Mouse (Mus musculus): ENCODE results near the gene 1700001L19Rik.

1700001L19Rik gene

DNA sequence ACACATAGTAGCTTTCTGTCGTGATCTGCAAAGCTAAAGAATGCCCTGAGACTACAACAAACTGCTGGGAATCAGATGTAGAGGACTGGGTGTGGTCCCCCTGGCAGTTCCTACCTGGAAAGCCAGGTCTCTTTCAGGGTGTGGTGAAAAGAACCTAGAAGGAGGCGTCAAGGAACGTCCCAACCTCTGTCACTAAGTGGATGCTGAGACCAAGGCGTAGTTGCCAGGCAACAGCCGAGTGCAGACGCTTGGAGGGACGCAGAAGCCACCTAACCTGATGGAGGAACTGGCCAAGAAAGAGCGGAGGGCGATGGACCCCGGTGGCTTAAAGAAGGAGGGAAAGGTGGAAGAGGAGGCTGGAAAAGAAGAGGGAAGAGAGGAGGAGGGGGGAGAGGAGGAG is at the start of gene 1700001L19Rik:
Gene 1700001L19Rik, plus strand, starts transcription at position 223 of the 400 bp plus-strand sequence.
- DNase-seq, result no peak

DNA sequence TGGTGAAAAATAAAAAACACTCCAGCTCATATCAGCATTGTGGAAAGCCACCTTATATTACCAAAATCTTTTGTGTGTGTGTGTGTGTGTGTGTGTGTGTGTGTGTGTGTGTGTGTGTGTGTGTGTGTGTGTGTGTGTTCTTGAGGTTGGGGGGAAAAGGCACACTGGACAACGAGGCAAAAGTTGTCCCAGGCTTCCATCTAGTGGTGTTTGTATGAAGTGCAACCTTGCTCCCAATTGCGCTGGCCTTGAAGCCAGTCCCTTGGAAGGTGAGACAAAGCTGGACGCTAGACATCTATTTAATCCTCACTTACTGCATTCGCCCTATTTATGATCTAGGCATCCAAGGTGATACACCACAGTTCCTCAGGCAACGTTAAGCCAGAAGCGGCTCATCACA is 43.8 kb upstream of the 1700001L19Rik start:
- DNase-seq, result peak; percentile 22

DNA sequence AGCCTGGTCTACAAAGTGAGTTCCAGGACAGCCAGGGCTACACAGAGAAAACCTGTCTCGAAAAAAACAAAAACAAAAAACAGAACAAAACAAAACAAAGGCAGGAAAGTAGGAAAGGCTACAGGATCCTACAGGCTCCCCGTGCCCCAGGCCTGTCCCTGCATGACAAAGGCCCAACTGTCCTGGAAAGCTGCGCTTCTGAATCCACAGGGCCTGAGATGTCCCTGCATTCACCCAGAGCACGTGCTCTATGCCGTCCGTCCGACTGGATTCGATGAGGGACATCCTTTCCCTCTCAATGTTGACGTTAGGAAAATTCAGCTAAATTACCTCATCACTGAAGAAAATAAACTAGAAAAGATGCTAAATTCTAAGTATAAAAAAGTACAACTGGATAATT is 29.1 kb upstream of the 1700001L19Rik start:
- DNase-seq, result no peak

DNA sequence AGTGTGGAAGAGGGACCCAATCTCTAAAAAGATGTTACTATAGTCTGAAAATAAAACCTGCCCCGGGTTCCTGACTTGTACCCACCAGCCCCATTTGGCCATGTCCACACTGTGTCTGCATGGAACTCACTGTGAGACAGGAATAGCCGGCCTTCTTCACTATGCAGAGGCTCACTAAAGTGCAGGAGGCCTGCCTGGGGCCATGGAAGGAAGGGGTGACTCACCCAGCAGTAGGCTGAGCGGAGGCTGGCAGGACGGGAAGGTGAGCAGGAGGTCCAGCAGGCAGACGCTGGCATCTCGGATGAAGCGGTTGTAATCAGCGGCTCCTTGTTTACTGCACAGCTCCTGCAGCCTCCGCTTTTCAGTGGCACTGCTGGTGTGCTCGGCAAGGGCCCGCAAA is 28.7 kb upstream of the 1700001L19Rik start:
- DNase-seq, result no peak

DNA sequence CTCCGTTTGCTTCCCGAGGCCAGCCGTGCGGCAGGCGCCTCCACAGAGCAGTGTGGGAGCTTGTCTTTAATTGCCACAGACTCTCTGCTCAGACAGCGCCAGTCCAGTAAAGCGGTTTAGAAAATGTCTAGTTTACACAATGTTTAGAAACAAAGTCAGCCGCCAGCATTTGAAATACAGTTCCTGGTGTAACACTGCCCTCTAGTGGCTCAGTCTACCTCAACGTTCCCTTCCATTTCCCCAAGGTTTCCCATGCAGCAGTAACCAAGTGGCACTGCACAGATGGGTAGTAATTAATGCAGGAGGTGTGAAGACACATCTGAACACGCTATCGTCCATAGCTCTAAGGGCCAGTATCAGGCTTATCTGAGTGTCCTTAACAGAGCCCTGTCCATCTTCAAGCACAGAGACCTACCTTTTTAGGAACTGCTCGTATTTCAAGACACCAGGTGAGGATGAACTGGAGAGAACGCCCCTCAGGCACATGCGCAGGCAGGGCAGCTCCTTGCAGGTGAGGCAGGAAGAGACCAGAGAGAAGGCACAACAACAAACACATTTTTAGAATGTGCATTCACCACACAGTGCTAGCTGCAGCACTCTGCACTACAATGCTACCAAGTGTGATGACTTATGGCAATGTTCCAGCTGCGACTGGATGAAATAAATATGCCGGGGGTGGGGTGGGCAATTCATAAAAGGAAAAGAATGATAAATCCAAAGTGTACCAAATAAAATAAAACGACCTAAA is 27.5 kb upstream of the 1700001L19Rik start:
- peak; percentile 77 for DNase-seq

DNA sequence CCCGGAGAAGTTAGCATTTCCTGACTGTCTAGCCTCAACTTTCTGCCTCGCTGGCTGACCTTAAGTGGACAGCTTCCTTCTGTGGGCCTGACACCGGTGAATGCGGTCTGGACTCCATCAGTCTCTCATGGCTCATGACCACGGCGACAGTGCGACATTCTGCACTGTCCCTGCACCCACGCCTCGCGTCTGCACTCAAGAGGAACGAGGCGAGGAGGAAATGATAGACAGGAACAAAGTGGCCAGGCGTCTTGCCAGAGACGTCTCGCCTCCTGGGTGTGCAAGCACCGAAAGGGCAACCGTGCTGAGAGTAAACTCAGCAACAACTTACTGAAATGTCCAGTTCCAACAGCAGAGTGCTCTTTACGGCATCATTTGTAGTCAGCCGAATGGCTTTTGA is 25.0 kb upstream of the 1700001L19Rik start:
- peak; percentile 26 for DNase-seq

DNA sequence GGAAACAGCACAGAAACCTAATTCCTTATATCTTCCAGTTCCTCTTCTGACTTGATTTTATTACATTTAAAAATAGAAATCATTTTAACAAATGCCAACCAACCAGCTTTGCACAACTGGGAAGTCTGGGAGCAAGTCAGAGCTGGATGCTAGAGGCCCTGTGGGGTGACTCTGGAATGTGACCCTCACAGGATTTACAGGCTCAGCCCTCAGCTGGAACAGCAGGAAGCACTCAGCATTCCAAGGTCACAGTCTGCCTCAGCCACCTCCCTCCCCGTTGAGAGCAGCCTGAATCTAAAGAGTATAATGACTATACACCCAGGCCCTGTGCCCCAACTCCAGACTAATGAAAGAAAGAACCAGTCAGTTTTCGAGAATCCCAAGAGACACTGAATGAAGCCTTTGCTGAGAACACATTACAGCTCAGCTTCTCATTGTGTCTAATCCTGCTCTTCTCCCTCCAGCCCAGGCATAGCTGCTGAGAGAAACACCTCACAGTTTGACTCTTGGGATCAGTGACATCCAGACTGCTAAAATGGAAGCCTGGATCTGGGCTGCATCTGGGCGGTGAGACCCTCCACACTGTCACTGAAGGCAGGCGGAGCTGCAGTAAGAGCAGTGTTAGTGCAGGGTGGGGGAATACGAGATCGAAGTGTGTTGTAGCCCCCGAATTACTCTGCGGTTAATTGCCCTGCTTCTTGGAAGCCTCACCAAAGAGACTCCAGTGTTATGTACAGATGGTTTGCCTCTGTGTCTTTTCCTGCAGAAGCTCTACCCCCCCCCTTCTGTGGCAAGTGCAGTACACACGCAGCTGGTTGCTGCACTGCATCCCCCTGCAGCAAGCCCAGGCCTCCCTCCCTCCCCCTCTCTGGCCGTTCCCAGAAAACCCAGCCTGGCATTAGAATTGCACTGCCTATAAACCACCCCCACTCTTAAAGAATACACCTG is 24.0 kb upstream of the 1700001L19Rik start:
- DNase-seq, result peak; percentile 82

DNA sequence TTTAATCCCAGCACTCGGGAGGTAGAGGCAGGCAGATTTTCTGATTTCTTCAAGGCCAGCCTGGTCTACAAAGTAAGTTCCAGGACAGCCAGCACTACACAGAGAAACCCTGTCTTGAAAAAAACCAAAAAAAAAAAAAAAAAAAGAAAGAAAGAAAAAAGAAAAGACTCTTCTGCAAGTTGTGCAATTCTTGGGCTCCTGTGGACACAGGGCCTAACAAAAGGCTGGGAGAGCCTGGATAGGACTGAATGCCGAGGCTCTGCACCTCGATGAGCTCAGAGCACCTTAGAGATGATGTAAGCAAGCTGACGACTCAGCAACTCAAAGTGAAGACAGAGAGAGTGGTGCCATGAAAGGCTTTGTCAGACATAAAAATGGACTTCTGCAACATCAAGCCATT is 22.8 kb upstream of the 1700001L19Rik start:
- no peak for DNase-seq

DNA sequence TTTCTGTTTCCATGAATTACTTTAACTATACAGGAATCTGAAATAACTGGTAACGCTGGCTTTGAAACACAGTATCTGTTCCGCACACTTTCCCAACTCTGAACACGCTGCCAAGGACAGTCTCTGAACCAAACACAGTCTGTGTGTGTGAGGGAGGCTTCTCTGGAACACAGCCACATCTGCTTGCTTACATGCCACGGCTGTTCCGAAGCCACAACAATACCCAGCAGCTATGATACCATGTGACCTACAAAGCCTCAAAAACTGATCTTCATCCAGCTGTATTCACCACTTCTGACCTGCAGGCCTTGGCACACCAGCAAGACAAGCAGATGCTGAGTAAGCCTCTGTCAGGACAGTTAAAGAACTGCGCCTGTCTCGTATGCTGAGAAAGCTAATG is 19.3 kb upstream of the 1700001L19Rik start:
- DNase-seq, result peak; percentile 36

DNA sequence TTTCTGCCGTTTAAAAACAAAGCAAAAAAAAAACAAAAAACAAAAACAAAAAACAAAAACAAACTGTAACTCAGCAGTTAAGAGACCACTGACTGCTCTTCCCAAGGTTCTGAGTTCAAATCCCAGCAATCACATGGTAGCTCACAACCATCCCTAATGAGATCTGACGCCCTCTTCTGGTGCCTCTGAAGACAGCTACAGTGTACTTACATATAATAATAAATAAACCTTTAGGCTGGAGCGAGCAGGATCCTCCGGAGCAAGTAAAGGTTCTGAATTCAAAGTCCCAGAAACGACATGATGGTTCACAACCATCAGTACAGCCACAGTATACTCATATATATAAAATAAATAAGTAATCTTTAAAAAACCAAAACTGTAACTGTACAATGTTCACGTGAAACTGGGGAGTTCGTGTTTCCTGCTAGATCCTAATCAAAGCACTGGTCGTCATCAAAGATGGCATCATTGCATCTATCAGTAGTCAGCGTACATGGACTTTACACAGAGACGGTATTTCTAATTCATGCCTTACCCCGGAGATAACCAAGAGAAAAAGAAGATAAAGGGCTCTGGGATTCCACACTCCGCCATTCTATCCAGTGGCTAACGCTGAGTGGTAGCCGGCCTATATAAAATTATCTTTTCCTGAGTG is 16.0 kb upstream of the 1700001L19Rik start:
- no peak for DNase-seq

DNA sequence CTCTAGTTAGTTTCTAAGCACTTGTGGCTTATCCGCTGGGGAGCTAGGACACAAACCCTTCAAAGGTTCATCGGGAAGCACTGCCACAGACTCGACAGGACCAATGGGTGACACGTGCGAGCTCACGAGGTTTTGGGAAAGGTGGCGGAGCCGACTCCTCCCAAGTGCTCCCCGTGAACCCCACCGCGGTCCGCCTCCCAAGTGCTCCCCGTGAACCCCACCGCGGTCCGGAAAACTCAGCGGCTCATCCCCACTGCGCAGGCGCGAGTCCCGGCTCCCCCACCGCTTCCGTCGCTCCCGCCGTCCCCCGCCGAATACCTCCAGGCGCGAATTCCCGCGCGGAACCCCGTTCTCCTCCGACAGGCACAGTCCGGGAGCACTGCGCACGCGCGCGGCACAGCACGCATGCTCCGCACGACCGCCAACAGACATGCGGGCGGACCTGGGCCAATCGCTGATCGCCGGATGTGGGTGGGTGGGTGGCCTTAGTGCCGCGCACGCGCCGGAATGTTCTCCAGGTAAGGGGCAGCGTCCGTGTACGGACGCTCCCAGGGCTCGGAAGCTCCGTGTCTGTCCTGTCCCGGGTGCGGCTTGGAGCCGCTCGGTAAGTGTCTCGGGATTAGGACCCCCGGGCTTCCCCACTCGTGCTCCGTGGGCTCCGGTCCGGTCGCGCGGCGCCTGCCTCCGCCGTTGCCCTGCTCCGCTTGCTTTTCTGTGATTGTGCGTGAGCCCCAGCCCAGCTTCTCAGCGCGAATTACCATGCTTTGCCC is 15.3 kb upstream of the 1700001L19Rik start, which contains the start of the genes Mtrr and Fastkd3:
Gene Mtrr, minus strand, starts transcription at position 403 of the 770 bp plus-strand sequence.
Gene Fastkd3, plus strand, starts transcription at position 488 of the 770 bp plus-strand sequence.
- DNase-seq, result peak; percentile 100

DNA sequence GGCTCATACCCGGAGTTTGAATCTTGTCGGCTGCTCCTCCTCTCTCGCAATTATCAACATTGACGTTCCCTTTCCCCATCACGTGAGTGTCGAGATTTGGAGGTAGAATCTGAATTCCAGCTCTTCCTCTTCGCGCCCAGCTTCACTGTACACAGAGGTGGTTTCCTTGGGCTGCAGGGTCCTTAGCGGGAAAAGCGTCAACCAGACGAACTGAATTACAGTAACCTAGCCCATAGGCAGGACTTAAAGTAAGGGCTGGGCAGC is 14.8 kb upstream of the 1700001L19Rik start:
- no peak for DNase-seq

DNA sequence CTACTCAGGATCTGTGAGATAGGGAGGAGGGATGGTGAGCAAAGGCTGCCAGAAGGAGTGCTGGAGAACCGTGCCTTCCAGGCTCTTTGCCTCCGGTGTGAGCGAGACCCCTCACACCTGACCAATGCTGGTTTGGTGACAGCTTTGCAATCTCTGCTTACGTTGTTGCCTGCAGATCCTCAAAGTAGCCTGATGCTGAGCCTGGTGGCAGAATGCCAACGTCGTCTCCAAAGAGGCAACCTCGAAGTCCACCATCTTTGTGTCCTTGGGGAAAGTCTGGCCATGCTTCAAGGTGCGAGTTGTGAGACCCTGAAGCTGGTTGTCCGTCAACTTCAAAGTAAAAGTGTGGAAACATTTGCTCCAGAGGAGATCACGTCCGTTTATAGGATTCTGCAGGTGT is 13.3 kb upstream of the 1700001L19Rik start:
- no peak for DNase-seq

DNA sequence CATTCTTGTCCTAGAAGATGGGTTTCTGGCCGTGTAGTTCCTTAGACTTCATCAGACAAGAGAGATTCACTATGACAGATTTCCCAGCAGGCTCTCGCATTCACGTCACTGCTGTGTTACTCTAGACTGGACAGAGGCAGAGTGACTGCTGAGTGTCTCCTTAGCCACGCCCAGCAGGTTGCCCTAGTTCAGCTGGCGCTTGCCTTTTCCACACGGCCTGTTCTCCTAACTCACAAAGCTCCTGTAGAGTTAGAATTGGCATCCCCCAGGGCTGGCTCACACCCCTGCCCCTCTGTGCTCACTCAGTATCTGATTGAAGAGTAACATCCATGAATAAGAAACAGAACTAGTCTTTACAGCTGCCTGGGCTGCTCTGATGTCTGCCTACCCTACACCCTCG is 11.8 kb upstream of the 1700001L19Rik start:
- no peak for DNase-seq

DNA sequence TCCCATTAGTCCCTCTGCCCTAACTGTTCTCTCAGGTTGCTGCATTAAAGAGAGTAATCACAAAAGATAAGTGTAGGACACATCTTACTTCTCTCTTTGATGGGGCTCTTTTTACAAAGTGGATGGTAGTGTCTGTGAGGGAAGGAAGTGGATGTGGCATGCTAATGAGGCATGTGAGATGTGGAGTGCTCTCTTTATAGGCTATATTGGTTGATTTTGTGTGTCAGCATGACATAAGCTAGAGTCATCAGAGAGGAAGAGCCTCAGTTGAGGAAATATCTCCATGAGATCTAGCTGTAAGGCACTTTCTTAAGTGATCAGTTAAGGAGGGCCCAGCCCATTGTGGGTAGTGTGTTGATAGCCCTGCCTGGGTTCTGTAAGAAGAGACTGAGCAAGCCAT is 8.9 kb upstream of the 1700001L19Rik start:
- no peak for DNase-seq

DNA sequence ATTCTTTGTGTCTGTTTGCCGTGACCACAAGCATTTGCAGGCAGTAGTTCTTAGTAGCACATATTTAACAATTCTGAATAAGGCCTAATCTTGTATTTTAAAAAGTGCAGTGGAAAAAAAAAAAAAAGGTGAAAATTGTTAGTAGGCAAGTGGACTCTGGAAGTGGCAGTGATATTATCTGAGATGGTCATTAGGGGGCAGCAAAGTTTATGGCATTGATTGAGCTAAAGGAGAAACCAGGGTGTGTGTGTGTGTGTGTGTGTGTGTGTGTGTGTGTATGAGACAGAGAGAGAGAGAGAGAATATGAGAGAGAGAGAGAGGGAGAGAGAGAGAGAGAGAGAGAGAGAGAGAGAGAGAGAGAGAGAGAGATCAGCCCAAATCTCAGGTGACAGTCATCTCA is 3.4 kb upstream of the 1700001L19Rik start:
- no peak for DNase-seq

DNA sequence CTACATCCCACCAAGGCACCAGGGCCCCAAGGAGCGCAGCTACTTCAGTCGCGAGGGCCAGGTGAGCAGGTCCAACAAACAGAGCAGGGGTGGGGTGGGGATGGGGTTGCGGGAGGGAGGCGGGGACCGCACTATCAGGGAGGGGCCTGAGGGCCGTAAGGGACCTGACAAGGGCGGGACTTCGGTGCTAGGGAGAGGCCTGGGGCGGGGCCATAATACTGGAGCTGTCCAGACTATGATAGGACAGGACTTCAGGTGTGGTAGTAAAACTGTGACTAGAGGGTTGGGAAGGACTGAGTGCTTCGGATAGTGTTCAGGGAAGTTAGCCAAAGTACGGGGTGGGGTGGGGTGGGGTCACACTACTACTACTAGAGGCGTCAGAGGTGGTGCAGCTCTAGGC is 446 bp downstream of the 1700001L19Rik start:
- DNase-seq, result peak; percentile 27

DNA sequence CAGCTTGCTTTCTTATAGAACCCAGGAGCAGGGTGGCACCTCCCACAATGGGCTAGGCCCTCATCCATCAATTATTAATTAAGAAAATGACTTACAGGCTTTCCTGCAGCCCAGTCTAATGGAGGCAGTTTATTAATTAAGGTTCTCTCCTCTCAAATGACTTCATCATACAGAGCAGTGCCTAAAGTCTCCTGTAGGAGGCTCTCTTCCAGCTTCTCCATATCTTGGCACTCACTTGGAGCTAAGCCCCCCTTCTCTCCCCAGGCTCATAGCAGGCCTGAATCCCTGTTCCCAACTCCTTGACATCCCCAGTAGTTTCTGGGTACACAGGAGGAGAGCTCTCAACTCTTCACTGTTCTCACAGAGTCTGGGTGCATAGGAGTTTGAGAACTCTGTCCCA is 1.7 kb downstream of the 1700001L19Rik start:
- DNase-seq, result no peak

DNA sequence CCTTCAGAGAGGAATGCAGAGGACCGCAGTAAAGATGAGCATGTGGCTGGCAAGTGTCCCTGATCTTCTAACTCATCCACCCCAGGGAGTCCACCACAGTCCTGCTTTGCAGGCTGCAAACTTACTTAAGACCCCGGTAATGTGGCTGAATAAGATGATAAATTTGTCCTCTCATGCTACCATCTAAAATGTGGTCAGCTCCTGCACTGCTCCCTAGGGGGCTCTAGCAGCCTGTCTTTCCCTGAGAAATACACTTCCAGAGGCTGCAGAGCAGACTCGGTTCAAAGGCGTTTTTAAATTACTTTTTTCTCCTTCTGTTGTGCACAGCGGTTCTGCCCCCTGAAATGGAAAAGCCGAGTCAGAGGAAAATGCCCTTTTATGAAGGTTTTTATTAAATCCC is 4.0 kb downstream of the 1700001L19Rik start:
- peak; percentile 55 for DNase-seq

DNA sequence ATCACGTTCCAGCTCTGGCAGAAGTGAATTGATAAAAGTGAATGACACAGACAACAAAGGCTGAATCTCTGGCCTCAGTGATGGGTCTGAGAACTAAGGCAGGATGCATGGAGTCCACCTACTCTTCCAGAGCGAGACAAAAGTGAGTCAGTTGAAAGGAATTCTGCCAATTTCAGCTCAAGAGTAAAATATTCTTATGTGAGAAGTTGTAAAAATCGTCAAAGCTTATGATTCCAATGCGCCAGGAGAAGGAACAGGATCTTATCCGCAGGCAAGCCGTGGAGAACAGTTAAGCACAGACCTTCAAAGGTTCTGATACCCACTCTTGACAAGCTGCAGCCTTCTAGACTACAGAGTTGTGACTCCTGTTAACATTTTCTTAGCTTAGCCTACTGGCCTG is 5.9 kb downstream of the 1700001L19Rik start:
- DNase-seq, result no peak

DNA sequence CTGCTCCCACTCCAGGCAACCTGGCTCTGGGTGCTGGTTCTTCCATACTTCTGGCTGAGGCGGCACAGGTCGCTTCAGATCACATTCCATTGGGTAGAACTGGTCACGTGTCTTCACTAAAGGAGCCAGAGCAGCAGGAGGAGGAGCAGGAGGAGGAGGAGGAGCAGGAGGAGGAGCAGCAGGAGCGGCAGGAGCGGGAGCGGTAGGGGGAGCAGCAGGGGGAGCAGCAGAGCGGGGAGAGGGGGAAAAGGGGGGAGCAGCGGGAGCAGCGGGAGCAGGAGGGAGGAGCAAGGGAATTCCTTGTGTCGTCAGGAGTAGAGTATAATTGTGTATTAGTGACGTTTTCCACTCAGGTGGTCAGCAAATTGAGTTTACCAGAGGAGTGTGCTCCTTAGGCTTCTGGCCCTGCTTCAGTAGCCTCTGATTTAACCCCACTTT is 8.5 kb downstream of the 1700001L19Rik start:
- peak; percentile 56 for DNase-seq

DNA sequence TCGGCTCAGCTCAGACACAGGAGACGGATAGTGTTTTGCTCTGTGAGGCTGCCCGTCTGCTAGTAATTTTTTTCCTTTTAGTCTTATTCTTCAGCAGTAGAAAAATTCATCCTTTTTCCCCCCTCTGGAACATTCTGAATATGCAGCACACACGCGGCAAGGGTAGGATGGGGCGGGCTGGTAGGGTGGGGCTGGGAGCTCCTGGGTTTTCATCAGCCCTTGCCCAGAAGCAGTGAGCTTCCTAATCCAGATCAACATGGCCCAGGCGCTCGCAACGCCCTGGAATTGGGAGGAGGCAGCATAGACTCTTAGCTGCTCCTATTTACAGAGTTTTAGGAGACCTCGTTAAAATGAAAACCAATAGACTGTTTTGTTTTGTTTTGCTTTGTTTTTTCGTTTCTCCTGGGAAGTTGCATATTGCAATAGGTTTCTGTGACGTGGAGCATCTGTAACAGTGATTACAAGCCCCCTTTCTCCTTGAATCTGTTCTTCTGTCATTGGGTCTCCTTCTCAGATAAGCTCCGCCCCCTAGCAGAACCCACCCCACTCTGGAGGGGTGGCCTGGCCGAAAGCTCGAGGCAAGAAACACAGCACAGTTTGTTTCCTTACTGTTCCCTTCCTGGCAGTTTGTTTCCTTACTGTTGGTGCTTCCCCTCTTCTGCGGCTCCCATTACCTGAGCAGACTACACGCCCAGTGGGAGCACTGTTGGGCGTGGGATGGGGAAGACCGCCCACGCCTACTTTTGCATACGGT is 10.6 kb downstream of the 1700001L19Rik start:
- peak; percentile 37 for DNase-seq

Measured in kidney, postnatal 10 days (tissue).